Mouse (Mus musculus): ENCODE measurements around the gene Rhbdl1.

The Rhbdl1 gene

DNA sequence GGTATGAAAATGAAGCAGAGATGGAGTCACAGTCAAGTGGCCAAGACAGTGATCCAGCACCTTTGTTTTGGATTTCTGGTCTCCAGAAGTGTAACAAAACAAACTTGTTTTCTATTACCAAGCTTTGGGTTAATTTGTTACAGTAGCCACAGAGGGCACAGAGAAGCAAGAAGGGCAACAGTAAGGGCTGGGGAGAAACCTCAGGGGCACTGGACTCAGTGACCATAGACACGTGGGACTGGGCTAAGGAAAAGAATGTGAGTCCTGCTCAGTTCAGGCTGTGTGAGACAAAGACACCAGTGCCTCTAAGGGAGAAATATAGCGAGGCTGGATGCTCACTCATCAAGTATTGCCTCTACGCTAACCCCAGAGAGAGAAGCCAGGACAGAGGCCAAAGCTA, 35.6 kb upstream of the Rhbdl1 start:
- in situ Hi-C loops (cut with MboI, MseI) = loop anchor here (5.0 to 25.0 kb wide), 2 partner anchors 40 to 1410 kb away; partner anchors contain the start of genes Bricd5, E4f1, Pgp and Stub1

DNA sequence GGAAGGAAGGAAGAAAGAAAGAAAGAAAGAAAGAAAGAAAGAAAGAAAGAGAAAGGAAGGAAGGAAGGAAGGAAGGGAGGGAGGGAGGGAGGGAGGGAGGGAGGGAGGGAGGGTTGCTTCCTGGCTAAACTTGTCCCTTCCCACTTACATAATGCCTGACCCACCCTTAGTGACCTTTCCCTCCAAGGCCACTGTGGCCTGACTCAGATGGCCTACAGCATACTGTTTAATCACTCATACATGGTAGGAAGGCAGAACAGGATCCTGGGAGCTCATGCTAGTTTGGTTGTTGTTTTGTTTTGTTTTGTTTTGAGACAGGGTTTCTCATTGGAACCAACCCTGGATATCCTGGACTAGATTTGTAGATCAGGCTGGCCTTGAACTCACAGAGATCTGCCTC, 34.5 kb upstream of the Rhbdl1 start:
- in situ Hi-C loops (cut with MboI, MseI) = loop anchor here (5.0 to 25.0 kb wide), 2 partner anchors 39 to 1409 kb away; partner anchors contain the start of genes Bricd5, E4f1, Pgp and Stub1

DNA sequence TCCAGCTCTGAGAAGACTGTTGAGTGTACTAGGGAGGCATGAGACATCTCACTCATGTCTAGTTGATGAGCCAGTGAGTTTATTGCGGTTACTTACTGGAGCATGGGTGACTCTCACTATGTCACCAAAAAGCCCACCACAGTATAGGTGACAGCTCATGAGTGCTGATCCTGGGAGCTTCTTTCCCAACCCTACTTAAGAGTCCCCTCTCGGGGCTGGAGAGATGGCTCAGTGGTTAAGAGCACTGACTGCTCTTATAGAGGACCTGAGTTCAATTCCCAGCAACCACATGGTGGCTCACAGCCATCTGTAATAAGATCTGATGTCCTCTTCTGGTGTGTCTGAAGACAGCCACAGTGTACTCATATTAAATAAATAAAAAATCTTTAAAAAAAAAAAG, 32.9 kb upstream of the Rhbdl1 start:
- in situ Hi-C loops (cut with MboI, MseI) = loop anchor here (5.0 to 25.0 kb wide), 2 partner anchors 38 to 1408 kb away; partner anchors contain the start of genes Bricd5, E4f1, Pgp and Stub1

DNA sequence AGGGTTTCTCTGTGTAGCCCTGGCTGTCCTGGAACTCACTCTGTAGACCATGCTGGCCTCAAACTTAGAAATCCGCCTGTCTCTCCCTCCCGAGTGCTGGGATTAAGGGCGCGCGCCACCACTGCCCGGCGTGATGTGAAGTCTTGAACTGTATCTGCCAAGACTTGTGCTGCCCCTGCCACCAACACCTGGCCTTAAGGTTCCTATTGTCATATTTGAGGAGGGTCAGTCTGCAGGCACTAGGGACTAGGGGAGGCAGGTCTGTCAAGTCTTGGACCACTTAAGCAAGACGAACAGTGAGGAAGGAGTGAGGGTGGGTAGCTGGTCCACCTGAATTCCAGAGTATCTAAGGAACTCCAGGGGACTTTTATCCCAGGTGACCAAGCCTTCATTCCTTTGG, 32.4 kb upstream of the Rhbdl1 start:
- in situ Hi-C loops (cut with MboI, MseI) = loop anchor here (25.0 kb wide), 1 partner anchor 1407 kb away; the partner anchor contains the start of genes Bricd5, E4f1 and Pgp

DNA sequence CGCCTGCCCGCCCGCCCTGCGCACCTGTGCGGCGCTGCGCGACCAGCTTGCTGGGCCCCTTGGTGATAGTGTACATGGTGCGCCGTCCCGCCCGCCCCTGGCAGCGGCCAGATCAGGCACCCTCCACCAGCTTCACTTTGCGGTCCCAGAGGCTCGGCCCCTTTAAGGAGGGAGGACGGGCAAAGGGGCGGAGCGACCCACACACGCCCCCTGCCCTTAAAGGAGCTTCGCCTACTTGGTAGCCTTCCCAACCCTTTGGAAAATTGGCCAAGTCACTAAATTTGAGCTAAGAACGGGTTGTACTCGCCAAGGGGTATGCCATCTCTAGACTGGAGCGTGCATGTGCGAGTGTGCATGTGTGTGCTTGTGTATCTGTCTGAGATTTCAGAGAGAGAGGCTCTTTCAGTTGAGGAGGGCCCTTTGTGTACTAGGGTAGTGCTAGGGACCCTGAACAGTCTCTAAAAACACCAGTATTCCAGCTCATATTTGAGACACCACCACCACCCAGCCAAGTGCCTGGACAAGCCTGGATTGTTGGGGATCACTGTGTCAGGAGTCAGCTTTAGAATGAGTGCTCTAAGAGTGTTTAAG, 31.6 kb upstream of the Rhbdl1 start, which contains the start of gene Mcrip2:
Mcrip2 (minus strand) TSS at position 164 of the 591 bp plus-strand sequence.
- in situ Hi-C loops (cut with MboI, MseI) = loop anchor here (25.0 kb wide), 1 partner anchor 1406 kb away; the partner anchor contains the start of genes Bricd5, E4f1 and Pgp

DNA sequence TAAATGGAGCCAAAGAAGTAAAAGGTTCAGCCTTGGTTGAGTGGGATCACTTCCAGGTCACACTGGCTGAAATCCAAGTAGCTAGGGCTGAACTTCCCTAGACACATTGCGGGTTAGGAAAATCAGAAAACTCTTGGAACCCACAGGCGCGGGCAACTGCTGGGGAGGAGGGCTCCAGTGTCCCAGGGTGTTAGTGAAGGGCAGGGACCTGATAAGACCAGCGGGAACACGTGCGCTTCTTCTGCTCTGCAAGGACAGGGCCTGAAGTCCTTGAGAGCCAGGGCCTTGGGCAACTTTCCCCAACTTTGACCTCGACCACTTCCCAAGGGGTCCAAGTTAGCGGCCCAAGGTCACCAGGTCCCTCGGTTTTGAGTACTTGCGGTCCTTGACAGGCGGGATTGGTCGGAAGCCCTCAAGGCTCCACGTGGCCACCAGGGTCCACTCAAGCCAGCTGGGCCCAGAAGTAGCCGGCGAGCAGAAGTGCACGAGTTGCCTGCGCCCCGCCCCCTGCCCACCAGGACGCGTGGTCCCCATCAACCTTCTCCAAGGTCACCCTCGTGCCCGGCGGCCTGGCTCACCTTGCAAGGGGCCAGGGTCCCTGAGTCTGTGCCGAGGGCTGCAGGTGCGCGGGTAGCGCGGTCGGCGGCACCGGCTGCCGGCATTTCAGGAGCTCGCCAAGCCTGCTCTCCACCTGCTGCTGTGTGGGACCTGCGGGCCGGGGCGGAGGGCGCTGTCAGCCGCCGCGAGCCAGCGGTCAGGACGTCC, 30.9 kb upstream of the Rhbdl1 start:
- in situ Hi-C loops (cut with MboI, MseI) = loop anchor here (25.0 kb wide), 1 partner anchor 1406 kb away; the partner anchor contains the start of genes Bricd5, E4f1 and Pgp

DNA sequence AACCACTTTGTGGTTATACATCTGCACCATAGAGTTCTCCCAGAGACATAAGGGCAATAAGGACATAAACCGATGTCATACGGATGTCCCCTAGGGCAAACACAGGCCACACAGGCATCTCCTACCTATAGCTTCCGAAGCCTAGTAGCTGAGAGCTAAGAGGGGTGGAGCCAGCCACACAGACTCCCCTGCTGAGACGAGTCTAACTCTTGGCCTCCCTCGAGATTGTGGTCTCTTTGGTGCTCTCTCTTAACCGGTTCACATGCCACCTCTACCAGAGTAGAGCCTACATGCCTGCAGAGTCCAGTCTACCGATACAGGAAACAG, 30.4 kb upstream of the Rhbdl1 start:
- in situ Hi-C loops (cut with MboI, MseI) = loop anchor here (25.0 kb wide), 1 partner anchor 1405 kb away; the partner anchor contains the start of genes Bricd5, E4f1 and Pgp

DNA sequence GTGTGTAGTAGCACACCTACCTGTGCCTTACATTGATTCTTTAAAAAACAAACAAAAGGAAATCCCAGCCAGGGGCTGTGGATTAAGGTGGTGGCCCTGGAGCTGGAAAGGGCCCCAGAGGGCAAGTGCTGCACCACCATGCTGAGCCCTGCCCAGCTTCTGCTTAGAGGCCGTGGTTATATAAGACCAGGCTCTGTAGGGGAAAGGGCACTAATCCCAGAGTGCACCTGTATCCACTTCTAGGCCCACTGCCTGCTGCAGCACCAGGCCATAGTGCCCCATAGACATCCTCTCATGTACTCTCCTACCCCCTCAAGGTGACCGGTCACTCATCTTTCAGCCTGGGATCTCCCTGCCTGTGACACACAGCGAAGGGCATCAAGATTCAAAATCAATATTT, 29.1 kb upstream of the Rhbdl1 start:
- in situ Hi-C loops (cut with MboI, MseI) = loop anchor here (25.0 kb wide), 1 partner anchor 1404 kb away; the partner anchor contains the start of genes Bricd5, E4f1 and Pgp

DNA sequence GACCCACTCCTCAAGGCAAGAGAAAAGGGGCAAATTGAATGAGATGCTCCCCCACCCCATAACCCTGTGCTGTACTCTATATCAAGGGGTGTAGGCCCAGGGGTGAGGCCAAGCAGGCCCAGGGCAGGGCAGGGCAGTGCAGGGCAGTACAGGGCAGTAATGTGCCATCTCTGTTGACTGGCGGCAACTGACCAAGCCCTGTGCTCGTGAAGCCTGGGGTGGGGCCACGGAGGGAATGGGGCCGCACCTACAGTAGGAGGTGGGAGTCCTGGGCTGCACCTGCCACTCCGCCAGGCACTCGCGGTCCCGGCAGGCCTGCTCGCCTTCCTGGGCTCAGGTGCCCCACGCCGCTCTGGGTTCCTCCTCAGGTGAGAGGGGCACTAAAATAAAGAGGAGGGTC, 28.2 kb upstream of the Rhbdl1 start:
- in situ Hi-C loops (cut with MboI, MseI) = loop anchor here (25.0 kb wide), 1 partner anchor 1403 kb away; the partner anchor contains the start of genes Bricd5, E4f1 and Pgp

DNA sequence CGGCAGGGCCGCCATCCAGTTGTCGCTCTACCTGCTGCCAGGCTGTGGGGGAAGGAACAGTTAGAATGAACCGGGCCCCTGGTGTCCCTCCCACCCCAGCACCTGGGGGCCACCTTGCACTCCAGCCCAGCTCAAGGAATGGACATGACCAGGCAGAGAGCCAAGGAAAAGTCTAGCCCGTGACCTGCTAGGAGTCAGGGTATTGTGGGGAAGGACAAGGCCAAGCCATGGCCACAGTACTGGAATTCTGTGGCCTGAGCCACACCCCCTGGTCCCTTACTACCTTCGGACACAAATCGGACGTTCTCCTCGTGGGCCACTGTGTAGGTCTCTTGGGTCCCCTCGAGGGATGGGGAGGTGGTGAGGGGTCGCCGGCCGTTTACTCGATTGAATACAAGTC, 27.2 kb upstream of the Rhbdl1 start:
- in situ Hi-C loops (cut with MboI, MseI) = loop anchor here (25.0 kb wide), 1 partner anchor 1402 kb away; the partner anchor contains the start of genes Bricd5, E4f1 and Pgp

DNA sequence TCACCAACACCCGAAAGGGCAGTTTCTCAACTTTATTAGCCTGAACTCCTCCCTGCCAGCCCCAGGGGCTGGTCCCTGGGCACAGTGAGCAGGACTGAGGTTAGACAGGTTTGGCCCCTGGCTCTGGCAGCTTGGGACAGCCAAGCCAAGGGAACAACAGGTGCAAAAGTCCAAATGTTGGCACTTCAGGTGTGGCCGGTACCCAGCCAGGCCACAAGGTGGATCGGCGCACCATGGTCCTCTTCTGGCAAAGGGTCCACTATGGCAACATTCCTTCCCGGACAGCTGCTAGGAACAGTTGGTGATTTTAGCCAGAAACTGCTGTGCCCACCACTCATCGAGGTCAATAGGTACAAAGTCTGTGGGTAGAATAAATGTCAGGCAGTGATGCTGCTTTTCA, 26.6 kb upstream of the Rhbdl1 start:
- in situ Hi-C loops (cut with MboI, MseI) = loop anchor here (25.0 kb wide), 1 partner anchor 1401 kb away; the partner anchor contains the start of genes Bricd5, E4f1 and Pgp

DNA sequence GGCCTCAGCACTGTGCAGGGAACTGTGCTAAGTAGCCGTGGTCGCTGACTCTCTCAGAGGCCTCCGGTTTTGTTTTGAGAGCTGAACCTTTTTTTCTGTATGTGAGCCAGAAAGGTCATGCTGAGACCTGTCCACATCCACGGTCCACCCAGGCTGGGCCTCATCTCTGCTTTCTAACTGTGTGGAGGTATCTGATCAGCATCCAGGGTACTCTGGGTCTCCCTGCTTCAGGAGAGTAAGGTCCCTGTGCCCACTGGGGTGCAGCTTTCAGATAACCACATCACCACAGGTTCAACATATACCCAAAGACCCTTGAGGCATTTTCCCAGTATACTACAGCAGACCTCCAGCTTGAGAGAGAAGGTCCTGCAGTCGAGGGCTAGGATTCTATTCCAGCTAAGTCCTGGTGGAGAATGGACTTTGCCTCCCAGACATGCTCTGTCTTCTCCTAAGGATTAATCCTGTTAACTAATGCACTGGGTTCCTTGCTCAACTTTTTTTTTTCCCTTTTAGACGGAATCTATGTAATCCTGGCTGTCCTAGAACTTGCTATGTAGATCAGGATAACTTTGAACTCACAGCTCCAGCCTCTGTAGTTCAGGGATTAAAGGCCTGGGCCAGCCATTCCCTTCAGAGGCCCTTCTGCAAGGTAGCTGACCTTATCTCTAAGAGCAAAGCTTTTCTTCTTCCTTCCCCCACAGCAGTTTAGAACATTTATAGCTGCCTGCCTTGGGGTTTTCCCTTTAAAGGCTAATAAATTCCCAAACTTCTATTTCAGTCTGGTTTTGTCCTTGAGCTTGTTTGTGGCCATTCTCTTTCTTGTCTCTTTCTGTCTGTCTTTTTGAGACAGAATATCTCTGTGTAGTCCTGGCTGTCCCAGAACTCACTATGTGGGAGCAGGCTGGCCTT, 24.9 kb upstream of the Rhbdl1 start:
- in situ Hi-C loops (cut with MboI, MseI) = loop anchor here (25.0 kb wide), 1 partner anchor 1400 kb away; the partner anchor contains the start of genes Bricd5, E4f1 and Pgp

DNA sequence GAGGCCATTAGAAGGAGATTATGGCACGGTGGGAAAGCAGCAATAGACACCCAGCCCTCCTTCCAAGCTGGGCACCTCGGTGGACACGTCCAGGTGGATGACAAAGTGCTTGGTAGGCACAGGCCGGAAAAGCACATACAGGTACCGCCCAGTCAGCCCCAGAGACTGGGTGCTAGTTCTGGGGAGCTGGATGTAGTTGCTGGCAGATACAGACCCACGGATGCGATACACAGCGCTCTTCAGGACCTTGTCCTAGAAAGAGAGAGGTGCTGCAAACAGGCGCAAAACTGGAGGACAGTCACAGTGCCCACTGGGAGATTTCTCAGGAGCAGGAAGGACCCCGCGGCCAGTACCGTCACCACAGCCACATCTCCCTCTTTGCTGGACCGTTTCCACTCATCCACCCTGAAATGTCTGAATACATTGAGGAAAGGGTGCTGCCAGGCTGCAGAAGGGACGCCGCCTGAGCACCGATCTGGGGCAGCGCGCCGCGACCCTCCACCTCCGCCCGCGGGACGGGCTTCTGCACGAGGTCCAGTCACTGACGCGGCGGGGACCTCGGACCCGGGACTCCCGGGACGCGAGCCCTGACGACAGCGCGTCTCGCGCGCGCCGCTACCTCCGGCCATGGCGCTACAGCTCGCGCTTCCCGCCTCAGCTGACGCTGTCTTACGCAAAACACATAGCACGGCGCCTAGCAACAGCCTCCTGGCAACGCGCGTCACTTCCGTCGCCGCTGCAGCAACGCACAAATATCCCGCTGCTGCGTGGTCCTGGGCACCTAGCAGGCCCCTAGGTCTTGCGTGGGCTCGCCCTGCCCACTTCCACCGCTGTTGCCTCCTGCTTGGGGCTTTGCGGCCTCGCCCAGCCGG, 24.0 kb upstream of the Rhbdl1 start, which contains the start of gene Wdr90:
Wdr90 (minus strand) TSS at position 670 of the 872 bp plus-strand sequence.
- in situ Hi-C loops (cut with MboI, MseI) = loop anchor here (25.0 kb wide), 1 partner anchor 1399 kb away; the partner anchor contains the start of genes Bricd5, E4f1 and Pgp

DNA sequence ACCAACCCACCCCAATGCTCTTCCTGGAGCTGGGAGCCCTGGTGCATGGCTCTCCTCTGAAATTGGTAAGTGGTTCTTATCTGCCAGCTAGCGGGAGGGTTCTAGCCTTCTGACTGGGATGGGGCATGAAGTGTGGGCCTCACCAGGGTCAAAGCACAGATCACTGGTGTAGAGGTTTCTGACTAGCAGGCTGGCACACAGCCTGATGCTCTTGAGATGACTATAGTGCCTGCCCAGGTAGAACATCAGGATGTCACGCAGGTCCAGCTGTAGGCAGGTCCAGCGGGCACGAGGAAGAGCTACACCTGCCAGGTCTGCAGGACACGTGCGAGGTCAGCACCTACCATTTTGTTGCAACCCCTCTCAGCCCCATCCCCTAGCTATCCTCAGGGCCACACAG, 23.1 kb upstream of the Rhbdl1 start:
- in situ Hi-C loops (cut with MboI, MseI) = loop anchor here (25.0 kb wide), 1 partner anchor 1398 kb away; the partner anchor contains the start of genes Bricd5, E4f1 and Pgp

DNA sequence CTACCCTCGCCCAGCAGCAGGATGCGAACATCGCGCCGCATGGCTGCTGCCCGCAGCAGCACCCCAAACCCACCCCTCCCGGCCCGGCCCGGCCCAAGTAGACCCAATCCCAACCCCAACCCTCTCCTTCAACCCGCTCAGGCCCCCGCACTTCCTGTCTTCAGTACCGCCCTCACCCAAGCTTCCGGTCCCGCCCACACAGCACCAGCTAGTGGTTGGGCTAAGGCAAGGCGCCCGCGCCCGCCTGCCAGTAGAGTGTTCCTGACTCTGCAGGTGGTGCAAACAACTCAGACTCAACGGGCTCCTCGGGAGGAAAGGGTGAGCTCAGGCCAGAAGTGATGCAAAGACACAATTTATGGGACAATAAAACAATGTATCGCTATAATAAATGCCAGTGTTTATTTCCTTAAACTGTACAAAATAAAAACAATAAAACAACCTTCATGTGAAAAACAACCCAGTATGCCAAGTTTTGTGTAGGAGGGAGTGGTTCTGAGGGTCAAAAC, 7.4 kb upstream of the Rhbdl1 start, which contains the start of gene Rhot2:
Rhot2 (minus strand) TSS at position 456 of the 506 bp plus-strand sequence.
- in situ Hi-C loops (cut with MboI, MseI) = loop anchor here (25.0 kb wide), 1 partner anchor 1993 kb away; the partner anchor contains the start of gene Snrpc

DNA sequence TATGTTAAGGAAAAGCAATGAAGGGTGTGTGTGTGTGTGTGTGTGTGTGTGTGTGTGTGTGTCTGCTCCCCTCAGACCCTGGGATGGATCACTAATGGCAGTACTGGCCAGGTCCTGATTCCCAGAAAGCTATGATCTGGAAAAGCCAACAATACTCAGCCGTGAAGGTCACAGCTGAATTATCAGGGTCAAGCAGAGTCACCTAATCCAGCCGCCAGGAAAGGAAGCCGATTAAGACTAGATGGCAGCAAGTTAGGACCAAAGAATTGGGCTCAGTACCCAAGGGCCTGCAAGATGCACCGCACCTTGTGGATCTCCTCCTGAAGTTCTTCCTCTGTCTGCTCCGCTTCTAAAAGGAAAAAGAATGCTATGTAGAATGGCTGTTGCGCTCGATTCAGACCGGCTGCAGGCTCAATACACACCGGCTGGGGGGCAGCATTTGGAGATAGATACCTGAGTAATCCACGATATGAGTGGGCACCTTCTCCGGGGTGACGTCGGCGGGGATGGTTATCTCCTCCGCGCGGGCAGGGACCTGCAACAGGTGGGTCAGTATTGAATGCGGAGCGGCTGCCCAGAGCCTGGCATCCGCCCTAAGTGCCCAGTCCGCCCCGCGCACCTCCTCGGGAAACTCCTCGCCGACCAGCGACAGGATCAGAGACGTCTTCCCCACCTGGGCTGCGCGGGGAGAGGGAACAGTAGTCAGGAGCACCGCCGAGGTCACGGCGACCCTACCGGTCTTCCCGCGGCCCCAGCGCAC, 6.7 kb upstream of the Rhbdl1 start:
- in situ Hi-C loops (cut with MboI, MseI) = loop anchor here (25.0 kb wide), 1 partner anchor 1993 kb away; the partner anchor contains the start of gene Snrpc

DNA sequence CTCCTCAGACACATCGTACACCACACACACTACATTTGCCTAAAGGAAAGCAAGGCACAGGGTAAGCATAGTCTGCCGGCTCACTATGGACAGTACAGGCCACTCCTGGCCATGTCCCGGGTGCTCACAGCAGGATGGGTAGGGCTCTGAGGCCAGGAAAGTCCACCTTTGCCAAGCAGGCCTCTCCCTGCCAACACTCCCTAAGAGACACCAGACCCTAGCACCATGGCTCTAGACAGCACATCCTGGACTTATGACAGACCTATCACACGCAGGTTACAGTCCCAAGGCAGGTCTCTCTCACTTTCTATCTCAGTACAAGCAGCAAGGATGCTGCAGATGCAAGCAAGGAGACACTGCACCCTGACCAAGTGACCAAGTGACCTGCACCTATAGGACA, 6.0 kb upstream of the Rhbdl1 start:
- in situ Hi-C loops (cut with MboI, MseI) = loop anchor here (25.0 kb wide), 1 partner anchor 1994 kb away; the partner anchor contains the start of gene Snrpc

DNA sequence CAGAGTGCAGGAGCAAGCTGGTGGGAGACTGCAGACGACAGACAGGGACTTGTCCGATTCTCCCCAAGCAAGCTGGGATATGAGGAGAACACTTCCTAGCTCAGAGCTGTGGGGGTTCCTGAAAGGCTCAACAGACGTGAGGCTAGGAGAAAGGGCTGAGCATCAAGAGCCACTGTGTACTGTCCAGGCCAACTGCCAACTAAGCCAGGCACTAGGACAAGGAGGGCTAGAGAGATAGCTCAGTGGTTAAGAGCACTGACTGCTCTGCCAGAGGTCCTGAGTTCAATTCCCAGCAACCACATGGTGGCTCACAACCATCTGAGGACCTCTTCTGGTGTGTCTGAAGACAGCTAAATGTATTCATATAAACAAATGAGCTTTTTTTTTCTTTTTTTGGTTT, 5.4 kb upstream of the Rhbdl1 start:
- in situ Hi-C loops (cut with MboI, MseI) = loop anchor here (25.0 kb wide), 1 partner anchor 1995 kb away; the partner anchor contains the start of gene Snrpc
